Mouse (Mus musculus): ENCODE measurements around the gene Camk1d.
A peak's percentile ranks its signal among the peaks of the same experiment; 100 is the strongest.

The Camk1d gene

GRCm38 (mm10) chr2:5714211-5715053 lies at the start of gene Camk1d:
Camk1d (minus strand) TSS chr2:5714515.
- DNase-seq (ENCODE audit: low spot score) = peak; percentile 84

DNA sequence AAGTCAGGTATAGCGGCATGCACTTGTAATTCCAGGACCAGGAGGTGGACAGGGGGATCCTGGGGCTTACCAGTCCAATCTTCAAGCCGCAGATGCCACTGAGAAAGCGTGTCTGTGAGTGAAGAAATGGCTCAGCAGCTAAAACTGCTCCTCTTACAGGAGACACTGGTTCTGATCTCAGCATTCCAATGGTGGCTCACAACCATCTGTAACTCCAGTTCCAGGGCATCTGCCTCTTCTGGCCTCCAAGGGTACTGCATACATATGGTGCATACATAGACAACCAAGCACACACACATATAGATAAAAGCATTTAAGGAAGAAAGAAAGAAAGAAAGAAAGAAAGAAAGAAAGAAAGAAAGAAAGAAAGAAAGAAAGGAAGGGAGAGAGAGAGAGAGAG lies 47.7 kb upstream of the Camk1d start:
- no peak for DNase-seq (ENCODE audit: low spot score)

DNA sequence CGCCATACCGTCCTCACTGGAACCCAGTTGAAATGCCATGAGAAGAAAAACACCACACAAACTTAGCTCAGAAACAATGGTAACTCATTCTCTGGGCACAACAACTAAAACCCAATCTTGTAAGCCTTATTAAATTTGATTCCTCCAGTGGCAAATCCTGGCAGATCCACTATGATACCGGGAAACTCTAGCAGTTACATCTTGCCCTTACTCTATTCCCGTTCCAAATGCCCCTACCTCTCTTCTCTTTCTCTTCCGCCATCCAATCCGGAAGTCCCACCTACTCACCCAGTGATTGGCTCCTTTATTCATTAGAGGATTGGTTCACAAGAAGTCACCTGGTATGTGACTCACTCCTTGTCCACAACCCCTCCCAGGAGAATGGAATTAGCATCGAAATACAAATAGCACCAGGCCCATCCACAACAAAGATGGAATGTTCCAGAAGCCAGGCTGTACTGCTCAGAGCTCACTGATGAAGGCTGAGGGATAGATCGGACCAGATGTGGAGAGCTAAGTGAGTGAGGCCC lies 46.2 kb upstream of the Camk1d start:
- DNase-seq (ENCODE audit: low spot score) = no peak

DNA sequence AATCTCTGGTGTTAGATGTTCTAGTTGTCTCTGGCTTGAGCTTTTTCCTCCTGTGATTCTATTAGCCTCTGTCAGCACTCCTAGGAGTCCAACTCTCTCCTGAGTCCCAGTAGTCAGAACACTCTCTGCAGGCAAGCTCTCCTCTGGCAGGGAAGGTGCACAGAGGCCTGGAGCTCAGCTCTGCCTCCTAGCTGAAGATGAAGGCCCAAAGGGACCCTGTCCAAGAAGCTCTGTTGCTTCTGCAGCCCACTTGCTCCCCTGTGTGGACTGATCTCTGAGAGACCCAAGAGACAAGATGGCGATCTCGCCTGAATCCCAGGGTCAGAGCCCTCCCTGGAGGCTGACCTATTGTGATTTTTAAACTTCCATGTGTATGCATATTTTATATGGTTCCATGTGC lies 44.3 kb upstream of the Camk1d start:
- no peak for DNase-seq (ENCODE audit: low spot score)

DNA sequence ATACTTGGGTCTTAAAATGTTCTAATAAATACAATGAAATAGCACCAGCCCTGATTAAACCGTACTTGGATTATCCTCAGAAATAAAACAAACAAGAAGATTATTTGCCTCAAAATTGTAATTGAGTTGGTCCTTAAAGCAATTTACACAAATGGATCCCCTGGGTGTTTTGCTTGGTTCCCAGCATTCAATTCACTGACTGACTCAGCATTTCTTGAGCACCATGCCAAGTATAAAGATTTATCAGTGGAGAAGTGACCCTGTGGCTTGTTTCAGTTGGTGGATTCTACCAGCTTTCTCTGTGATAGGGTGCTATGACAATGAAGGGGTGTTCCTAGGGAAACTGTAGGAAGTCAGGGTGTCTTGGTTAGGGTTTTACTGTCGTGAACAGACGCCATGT lies 36.6 kb upstream of the Camk1d start:
- DNase-seq (ENCODE audit: low spot score) = no peak

DNA sequence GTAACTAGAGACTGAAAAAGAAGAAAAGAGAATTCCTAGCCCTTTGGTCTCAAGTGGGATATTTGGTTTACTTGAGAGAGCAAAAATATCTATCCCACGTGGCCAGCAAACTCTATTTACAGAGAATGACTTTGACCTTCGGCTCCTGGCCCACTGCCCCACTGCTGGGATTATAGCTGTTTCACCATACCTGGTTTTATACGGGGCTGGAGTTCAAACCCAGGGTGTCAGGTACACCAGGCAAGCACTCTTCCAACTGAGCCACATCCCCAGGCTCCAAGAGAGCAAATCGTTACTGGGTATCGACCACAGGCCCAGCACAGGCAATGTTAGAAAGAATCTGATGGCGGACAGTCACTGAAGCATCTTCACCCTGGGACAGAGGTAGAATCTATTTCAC lies 34.9 kb upstream of the Camk1d start:
- DNase-seq (ENCODE audit: low spot score) = no peak

- no peak for DNase-seq (ENCODE audit: low spot score)
These were observed 33.3 kb upstream of the Camk1d start for GRCm38 (mm10) chr2:5747545-5748043.

DNA sequence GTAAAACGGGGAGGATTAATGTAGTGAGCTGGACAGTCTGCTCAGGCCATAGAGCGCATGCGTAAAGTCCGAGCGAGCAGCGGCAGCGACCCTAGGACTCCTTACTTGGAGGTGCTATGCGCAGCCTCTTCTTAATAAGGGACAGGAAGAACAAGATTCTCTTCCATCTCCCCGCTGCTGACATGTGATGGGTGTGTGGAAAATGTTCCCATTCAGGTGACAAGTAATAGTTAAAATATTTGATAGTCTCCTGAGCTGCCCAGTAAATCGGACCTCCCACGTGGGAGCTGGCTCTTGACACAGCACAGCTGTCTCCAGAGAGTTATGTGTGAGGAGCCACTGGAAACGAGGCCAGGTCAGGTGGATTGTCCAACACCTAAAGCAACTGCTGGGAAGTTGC lies 32.2 kb upstream of the Camk1d start:
- DNase-seq (ENCODE audit: low spot score) = no peak

GRCm38 (mm10) chr2:5743886-5744285 lies 29.6 kb upstream of the Camk1d start:
- no peak for DNase-seq (ENCODE audit: low spot score)

DNA sequence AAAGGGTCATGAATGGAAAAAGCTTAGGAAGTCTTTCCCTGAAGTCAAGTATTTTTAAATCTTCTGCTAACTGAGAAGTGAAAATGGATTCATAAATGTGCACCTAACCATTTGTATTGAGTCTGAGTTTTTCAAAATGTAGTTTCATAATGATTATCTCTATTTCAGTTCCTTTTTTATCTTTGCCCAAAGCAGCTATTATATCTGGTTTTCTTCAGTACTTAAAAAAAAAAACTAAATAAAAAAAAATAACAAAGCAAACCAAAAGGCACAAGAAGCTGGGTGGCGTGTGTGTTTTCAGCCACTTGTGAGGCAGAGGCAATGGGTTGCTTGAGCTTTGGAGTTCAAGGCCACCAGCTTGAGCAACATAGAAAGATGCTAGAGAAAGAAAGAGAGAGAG lies 26.6 kb upstream of the Camk1d start:
- DNase-seq (ENCODE audit: low spot score) = no peak

- DNase-seq (ENCODE audit: low spot score) = no peak
These were observed 21.6 kb upstream of the Camk1d start for GRCm38 (mm10) chr2:5735881-5736280.

- DNase-seq (ENCODE audit: low spot score) = no peak
These were observed 19.2 kb upstream of the Camk1d start for GRCm38 (mm10) chr2:5733300-5734085.

- no peak for DNase-seq (ENCODE audit: low spot score)
These were observed 17.7 kb upstream of the Camk1d start for GRCm38 (mm10) chr2:5732047-5732446.

- peak; percentile 87 for DNase-seq (ENCODE audit: low spot score)
These were observed 16.1 kb upstream of the Camk1d start for GRCm38 (mm10) chr2:5730364-5730792.

- DNase-seq (ENCODE audit: low spot score) = no peak
These were observed 15.6 kb upstream of the Camk1d start for GRCm38 (mm10) chr2:5729931-5730330.

GRCm38 (mm10) chr2:5725028-5725701 lies 10.8 kb upstream of the Camk1d start:
- no peak for DNase-seq (ENCODE audit: low spot score)

DNA sequence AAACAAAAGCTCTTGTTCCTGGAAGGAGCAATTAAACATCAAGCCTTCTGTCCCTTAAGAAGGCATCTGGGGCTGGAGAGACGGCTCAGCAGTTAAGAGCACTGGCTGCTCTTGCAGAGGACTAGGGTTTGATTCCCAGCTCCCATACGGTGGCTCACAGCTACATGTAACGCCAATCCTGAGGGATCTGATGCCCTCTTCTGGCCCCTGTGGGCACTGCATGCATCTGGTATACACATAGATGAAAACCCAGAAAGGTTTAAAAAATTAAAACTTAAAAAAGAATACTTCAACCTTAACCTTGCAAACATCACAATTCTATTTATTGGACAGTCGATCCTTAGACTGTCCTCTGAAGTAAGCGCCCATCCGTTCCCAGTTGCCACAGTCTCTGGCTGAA lies 3.4 kb upstream of the Camk1d start:
- DNase-seq (ENCODE audit: low spot score) = no peak

GRCm38 (mm10) chr2:5715544-5715943 lies 1.2 kb upstream of the Camk1d start:
- no peak for DNase-seq (ENCODE audit: low spot score)

- DNase-seq (ENCODE audit: low spot score) = peak; percentile 80
These were observed 717 bp upstream of the Camk1d start for GRCm38 (mm10) chr2:5715054-5715410.

DNA sequence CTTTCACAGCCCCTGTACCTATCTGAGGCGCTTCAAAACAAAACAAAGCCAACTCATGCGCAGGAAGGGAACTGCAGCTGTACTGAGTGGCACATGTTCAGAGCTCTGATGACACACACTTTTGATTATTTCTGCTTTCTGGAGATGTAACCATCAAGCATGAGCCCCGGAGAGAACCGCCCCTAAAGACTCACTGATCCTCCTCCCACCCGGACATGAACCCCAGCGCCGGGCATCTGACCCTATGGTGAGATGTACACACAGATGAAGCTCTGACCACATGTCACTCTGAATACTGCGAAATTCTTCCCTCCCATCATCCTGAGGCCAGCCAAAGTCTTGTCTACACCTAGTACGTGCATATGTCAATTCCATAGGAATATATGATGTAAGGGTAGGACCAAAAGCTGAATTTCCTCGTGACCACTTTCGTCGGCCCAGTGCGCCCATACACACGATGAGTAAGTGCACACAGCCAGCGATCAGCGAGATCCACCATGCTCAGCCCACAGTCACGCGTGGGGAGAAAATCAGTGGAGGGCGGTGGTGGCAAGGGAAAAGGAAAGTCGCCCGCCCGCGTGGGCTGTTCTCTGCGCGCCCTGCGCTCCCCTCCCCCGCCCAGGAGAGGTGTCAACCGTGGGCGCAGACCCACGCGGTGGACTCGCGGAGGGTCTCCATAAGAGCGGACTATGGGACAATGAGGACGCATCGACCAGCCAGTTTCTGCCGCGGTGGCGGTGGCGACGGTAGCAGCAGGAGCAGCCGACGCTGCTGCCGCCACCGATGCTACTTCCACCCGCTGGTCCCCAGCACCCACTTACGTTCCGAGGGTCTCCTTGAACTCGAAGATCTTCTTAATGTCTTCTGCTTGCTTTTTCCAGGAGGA lies 747 bp downstream of the Camk1d start:
- peak; percentile 53 for DNase-seq (ENCODE audit: low spot score)

GRCm38 (mm10) chr2:5712255-5712654 lies 2.1 kb downstream of the Camk1d start:
- no peak for DNase-seq (ENCODE audit: low spot score)

All from MN1 (cell line).